Mouse (Mus musculus) hindbrain, embryonic 12.5 days (tissue): ENCODE measurements around the gene Pcbp3. TPM values are rescaled to one million over a fixed set of nuclear protein-coding genes. Genes with fewer than 3 reads are reported as not detected.
"Not testable (repeated sequence)": the region's sequence is repeated elsewhere in the genome, so short reads cannot be mapped to it uniquely, and the experiment has no call there.

Experiments
- ATAC-seq: fragments of 200-750 bp; cut with Nextera tagmentation; 2 replicates; pipeline ENCODE4 v1.8.0; 2017; ENCODE audit warnings: moderate TSS enrichment; ENCODE audit not compliant: low FRiP score
- H3K27ac ChIP-seq: fragments of 300-500 bp; sonication (generic); 2 replicates; pipeline ENCODE4 v1.5.1; 2016; ENCODE audit warnings: mild to moderate bottlenecking
- H3K27me3 ChIP-seq: fragments of 300-500 bp; sonication (generic); 2 replicates; pipeline ENCODE4 v1.6.1; 2016; ENCODE audit warnings: mild to moderate bottlenecking
- H3K36me3 ChIP-seq: fragments of 300-500 bp; sonication (generic); 2 replicates; pipeline ENCODE4 v1.6.1; 2016; ENCODE audit warnings: mild to moderate bottlenecking
- H3K4me1 ChIP-seq: fragments of 300-500 bp; sonication (generic); 2 replicates; pipeline ENCODE4 v1.6.1; 2016
- H3K4me2 ChIP-seq: fragments of 300-500 bp; sonication (generic); replicated peaks from 2 replicates; pipeline ENCODE4 v1.6.1; 2016; ENCODE audit warnings: mild to moderate bottlenecking
- H3K4me3 ChIP-seq: fragments of 300-500 bp; sonication (generic); 2 replicates; pipeline ENCODE4 v1.5.1; 2016; ENCODE audit warnings: mild to moderate bottlenecking
- H3K9ac ChIP-seq: fragments of 300-500 bp; sonication (generic); 2 replicates; pipeline ENCODE4 v1.6.1; 2016; ENCODE audit warnings: mild to moderate bottlenecking, moderate library complexity
- H3K9me3 ChIP-seq: fragments of 300-500 bp; sonication (generic); replicated peaks from 2 replicates; pipeline ENCODE4 v1.6.1; 2016; ENCODE audit warnings: mild to moderate bottlenecking
- WGBS: fragments of 180-500 bp; shearing (Covaris S2); methylation state at CpG from one replicate; pipeline ENCODE4 v1.1.7; 2016; 5-methylcytosine and 5-hydroxymethylcytosine counted together
- polyA plus RNA-seq: library from polyadenylated mRNA; unstranded; fragments of >200 nt; fragmentation: Nextera tagmentation; extraction: Ambion mirVana; gene quantifications from 2 replicates; pipeline ENCODE4 v1.2.1, GENCODE M21; 2016

Pcbp3 gene
- polyA plus RNA-seq: 68.6 and 69.0 TPM in 2 replicates

- no peaks in the 10 kb centered on the region for H3K9me3 ChIP-seq
- H3K4me3 ChIP-seq: peak within 1 kb of the TSS; percentile 69
- peak within 1 kb of the TSS; percentile 60; the same call in 1 of the 2 replicates for H3K27ac ChIP-seq
- no peaks in the 10 kb centered on the region for H3K27me3 ChIP-seq
- WGBS: 2% methylated on average over 59 of the region's 62 CpGs
- H3K4me2 ChIP-seq: peak within 1 kb of the TSS; percentile 96
- peak within 1 kb of the TSS; percentile 85 for H3K9ac ChIP-seq
- H3K36me3 ChIP-seq: no peaks in the 10 kb centered on the region
- peak; percentile 97 for ATAC-seq
- H3K4me1 ChIP-seq: peaks cover 34% of the 10 kb centered on the region
These were observed at the start of gene Pcbp3 for GRCm38 (mm10) chr10:76961790-76962489. Gene Pcbp3 (minus strand): TSS chr10:76961887.

- Histone ChIP-seq H3K27ac (peak overlapping the region; percentile 70), H3K9me3 (no peaks in the 10 kb centered on the region), H3K9ac (no peak overlapping the region), H3K4me1 (peaks cover 20% of the 10 kb centered on the region), H3K4me2 (no peak overlapping the region), H3K4me3 (no peak overlapping the region), H3K27me3 (no peaks in the 10 kb centered on the region), H3K36me3 (no peaks in the 10 kb centered on the region)
- 90% methylated on average over 2 of the region's 3 CpGs for WGBS
- no peak for ATAC-seq
These were observed 47.0 kb upstream of the Pcbp3 start for GRCm38 (mm10) chr10:77008698-77009097.

GRCm38 (mm10) chr10:77008109-77008561, 46.4 kb upstream of the Pcbp3 start:
- whole genome bisulfite sequencing: 15% methylated on average over 9 of the region's 9 CpGs
- no peaks in the 10 kb centered on the region for H3K9me3 ChIP-seq
- no peaks in the 10 kb centered on the region for H3K27me3 ChIP-seq
- H3K27ac ChIP-seq: peak overlapping the region; percentile 70
- H3K9ac ChIP-seq: no peak overlapping the region
- no peak overlapping the region for H3K4me3 ChIP-seq
- ATAC-seq: peak; percentile 79
- H3K36me3 ChIP-seq: no peaks in the 10 kb centered on the region
- peaks cover 20% of the 10 kb centered on the region for H3K4me1 ChIP-seq
- no peak overlapping the region; the same call in 1 of the 2 replicates for H3K4me2 ChIP-seq

- no peak overlapping the region for H3K4me3 ChIP-seq
- H3K9ac ChIP-seq: no peak overlapping the region
- H3K27me3 ChIP-seq: no peaks in the 10 kb centered on the region
- H3K27ac ChIP-seq: peak overlapping the region; percentile 70
- H3K4me1 ChIP-seq: peaks cover 20% of the 10 kb centered on the region
- no peak overlapping the region; the same call in 1 of the 2 replicates for H3K4me2 ChIP-seq
- no peaks in the 10 kb centered on the region for H3K9me3 ChIP-seq
- no peaks in the 10 kb centered on the region for H3K36me3 ChIP-seq
- WGBS: 29% methylated on average over 8 of the region's 8 CpGs
- peak; percentile 61 for ATAC-seq
These were observed 45.9 kb upstream of the Pcbp3 start for GRCm38 (mm10) chr10:77007433-77008108.

- Histone ChIP-seq H3K9ac (no peak overlapping the region), H3K4me2 (no peak overlapping the region), H3K4me1 (peaks cover 20% of the 10 kb centered on the region), H3K27ac (peak overlapping the region; percentile 40; the same call in 1 of the 2 replicates), H3K27me3 (no peaks in the 10 kb centered on the region), H3K4me3 (no peak overlapping the region), H3K36me3 (no peaks in the 10 kb centered on the region), H3K9me3 (no peaks in the 10 kb centered on the region)
- ATAC-seq: no peak
- WGBS: 31% methylated on average over 7 of the region's 7 CpGs
These were observed 43.2 kb upstream of the Pcbp3 start for GRCm38 (mm10) chr10:77004936-77005335.

GRCm38 (mm10) chr10:76997759-76998513, 36.2 kb upstream of the Pcbp3 start:
- H3K4me1 ChIP-seq: no peaks in the 10 kb centered on the region
- H3K9ac ChIP-seq: no peak overlapping the region
- H3K9me3 ChIP-seq: no peaks in the 10 kb centered on the region
- H3K36me3 ChIP-seq: no peaks in the 10 kb centered on the region
- H3K27ac ChIP-seq: peak overlapping the region; percentile 23; the same call in 1 of the 2 replicates
- H3K4me3 ChIP-seq: no peak overlapping the region
- ATAC-seq: no peak
- 73% methylated on average over 17 of the region's 17 CpGs for WGBS
- H3K27me3 ChIP-seq: no peaks in the 10 kb centered on the region
- no peak overlapping the region for H3K4me2 ChIP-seq

GRCm38 (mm10) chr10:76992456-76992855, 30.8 kb upstream of the Pcbp3 start:
- H3K27ac ChIP-seq: no peak overlapping the region
- no peak overlapping the region for H3K4me2 ChIP-seq

GRCm38 (mm10) chr10:76988586-76988985, 26.9 kb upstream of the Pcbp3 start:
- no peak overlapping the region for H3K9ac ChIP-seq
- H3K4me1 ChIP-seq: no peaks in the 10 kb centered on the region
- no peaks in the 10 kb centered on the region for H3K36me3 ChIP-seq
- H3K27ac ChIP-seq: no peak overlapping the region
- no peak overlapping the region for H3K4me3 ChIP-seq
- H3K4me2 ChIP-seq: no peak overlapping the region
- H3K27me3 ChIP-seq: no peaks in the 10 kb centered on the region
- WGBS: 91% methylated on average over 5 of the region's 5 CpGs
- no peak for ATAC-seq
- no peaks in the 10 kb centered on the region for H3K9me3 ChIP-seq

More at GRCm38 (mm10) chr10:76992456-76992855, 30.8 kb upstream of the Pcbp3 start:
- H3K4me3 ChIP-seq: no peak overlapping the region
- no peak overlapping the region for H3K9ac ChIP-seq
- H3K4me1 ChIP-seq: no peaks in the 10 kb centered on the region
- H3K36me3 ChIP-seq: no peaks in the 10 kb centered on the region
- no peak for ATAC-seq
- H3K27me3 ChIP-seq: no peaks in the 10 kb centered on the region
- H3K9me3 ChIP-seq: no peaks in the 10 kb centered on the region
- 60% methylated on average over 3 of the region's 3 CpGs for WGBS

GRCm38 (mm10) chr10:76978042-76978441, 16.4 kb upstream of the Pcbp3 start:
- no peak overlapping the region for H3K9ac ChIP-seq
- H3K27ac ChIP-seq: no peak overlapping the region
- H3K27me3 ChIP-seq: no peaks in the 10 kb centered on the region
- ATAC-seq: no peak
- H3K9me3 ChIP-seq: no peaks in the 10 kb centered on the region
- no peaks in the 10 kb centered on the region for H3K36me3 ChIP-seq
- no peak overlapping the region for H3K4me2 ChIP-seq
- 59% methylated on average over 2 of the region's 2 CpGs for WGBS
- peaks cover 14% of the 10 kb centered on the region for H3K4me1 ChIP-seq
- no peak overlapping the region for H3K4me3 ChIP-seq

- Histone ChIP-seq H3K9ac (no peak overlapping the region), H3K9me3 (no peaks in the 10 kb centered on the region), H3K4me3 (no peak overlapping the region), H3K4me1 (peaks cover 14% of the 10 kb centered on the region), H3K27ac (no peak overlapping the region), H3K4me2 (no peak overlapping the region), H3K27me3 (no peaks in the 10 kb centered on the region), H3K36me3 (no peaks in the 10 kb centered on the region)
- 47% methylated on average over 4 of the region's 4 CpGs for WGBS
- no peak for ATAC-seq
These were observed 15.0 kb upstream of the Pcbp3 start for GRCm38 (mm10) chr10:76976699-76977098.

- H3K4me1 ChIP-seq: peaks cover 14% of the 10 kb centered on the region
- H3K4me3 ChIP-seq: no peak overlapping the region
- H3K36me3 ChIP-seq: no peaks in the 10 kb centered on the region
- H3K9ac ChIP-seq: no peak overlapping the region
- H3K9me3 ChIP-seq: no peaks in the 10 kb centered on the region
- no peak overlapping the region for H3K27ac ChIP-seq
- 36% methylated on average over 15 of the region's 15 CpGs for WGBS
- no peak overlapping the region for H3K4me2 ChIP-seq
- H3K27me3 ChIP-seq: no peaks in the 10 kb centered on the region
- no peak for ATAC-seq
These were observed 12.2 kb upstream of the Pcbp3 start for GRCm38 (mm10) chr10:76973797-76974436.

- H3K27ac ChIP-seq, H3K4me2 ChIP-seq, H3K9me3 ChIP-seq, H3K27me3 ChIP-seq, H3K9ac ChIP-seq, H3K4me3 ChIP-seq, ATAC-seq, H3K36me3 ChIP-seq: not testable (repeated sequence)
- H3K4me1 ChIP-seq: peaks cover 14% of the 10 kb centered on the region
- WGBS: 79% methylated on average over 6 of the region's 6 CpGs
These were observed 10.6 kb upstream of the Pcbp3 start for GRCm38 (mm10) chr10:76972318-76972717.
